22 mouse cellular contexts compared by ENCODE assay signal in the genomic region with DNA sequence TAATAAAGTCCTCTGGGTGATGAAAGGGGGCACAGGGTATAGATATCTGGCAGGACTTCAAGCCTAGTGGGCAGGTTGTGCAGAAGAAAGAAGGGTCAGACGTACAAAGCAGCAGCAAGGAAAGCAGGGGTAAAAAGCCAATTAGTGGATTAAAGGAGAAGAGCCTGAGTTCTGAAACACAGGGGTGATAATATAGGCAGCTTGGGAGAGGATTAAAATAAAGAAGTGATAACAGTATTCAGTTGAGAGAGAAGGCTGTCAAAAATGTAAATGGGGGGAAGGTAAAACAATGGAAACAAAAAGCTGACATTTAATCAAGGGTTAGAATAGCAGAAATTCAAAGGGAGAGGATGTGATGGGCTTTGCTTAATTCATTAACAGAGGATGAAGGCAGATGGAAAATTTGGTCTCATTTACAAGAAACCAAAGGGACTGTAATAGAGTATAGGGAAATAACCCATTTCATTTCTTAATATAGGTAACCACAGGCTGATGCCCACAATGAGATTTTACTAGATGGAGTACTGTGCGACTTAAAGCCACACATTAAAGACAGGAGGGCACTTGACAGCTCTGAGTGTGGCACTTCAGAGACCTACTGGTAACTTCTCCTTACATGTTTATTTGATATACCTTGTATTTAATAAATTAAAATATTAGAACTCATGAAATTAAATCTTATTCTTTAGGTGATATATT.
DNase-seq lines count a peak whose midpoint lies in the region; ATAC-seq and TF ChIP-seq lines count a peak whose summit lies in the region.
"Had no signal": no experiment of that assay in that cellular context is flagged by ENCODE, and none has a peak within 500 bp of the region (broad histone marks: within the 10 kb centered on the region; RNA-seq: fewer than 3 reads in every experiment).

No protein-coding gene starts in this region.

- H3K36me3 ChIP-seq in midbrain, embryonic 11.5 days (ENCODE audit: control insufficient read depth, insufficient read depth, low read length), result no peaks in the 10 kb centered on the region
- no peaks in the 10 kb centered on the region for H3K36me3 ChIP-seq in midbrain, embryonic 10.5 days
- no peaks in the 10 kb centered on the region for H3K36me3 ChIP-seq in forebrain, embryonic 13.5 days (ENCODE audit: poor library complexity, severe bottlenecking)
- no peaks in the 10 kb centered on the region for H3K36me3 ChIP-seq in forebrain, embryonic 16.5 days (ENCODE audit: control insufficient read depth, insufficient read depth)
- no peaks in the 10 kb centered on the region for H3K36me3 ChIP-seq in midbrain, embryonic 16.5 days (ENCODE audit: control insufficient read depth, insufficient read depth, low read length)
- no peaks in the 10 kb centered on the region for H3K36me3 ChIP-seq in thymus, adult 2 months (ENCODE audit: control insufficient read depth, insufficient read depth, low read length)
- H3K36me3 ChIP-seq: embryonic facial prominence, embryonic 13.5 days; heart, embryonic 15.5 days; hindbrain, embryonic 13.5 days had no signal

- no peak for TF ChIP-seq POLR2A in thymus, adult 2 months (IDR thresholded peaks at IDR 0.05; ENCODE audit: control insufficient read depth, extremely low read depth, insufficient read depth, low read length, poor library complexity)

- DNase-seq in midbrain, embryonic 11.5 days (ENCODE audit: low spot score, missing footprints), result no peak
- no peak for DNase-seq in midbrain, embryonic 10.5 days (ENCODE audit: low spot score)
- no peak for DNase-seq in thymus, adult 2 months
- no peak for DNase-seq in kidney, adult 18-20 months
- DNase-seq: adrenal gland, postnatal 14 days; cerebellum, adult 18-20 months; cerebellum, adult 9-11 months; cerebellum, postnatal 36 days; gastrocnemius, postnatal 14 days; heart, adult 2 months; heart, postnatal 14 days had no signal

- WGBS in midbrain, embryonic 11.5 days, result 24% methylated on average over 2 of the region's 2 CpGs
- WGBS in midbrain, embryonic 10.5 days, result 17% methylated on average over 2 of the region's 2 CpGs
- WGBS in forebrain, embryonic 13.5 days, result 15% methylated on average over 2 of the region's 2 CpGs
- WGBS in forebrain, embryonic 16.5 days, result 4% methylated on average over 2 of the region's 2 CpGs
- 7% methylated on average over 2 of the region's 2 CpGs for WGBS in midbrain, embryonic 16.5 days
- 58% methylated on average over 2 of the region's 2 CpGs for WGBS in thymus, adult 2 months

- H3K27me3 ChIP-seq in midbrain, embryonic 11.5 days (ENCODE audit: control insufficient read depth, insufficient read depth, low read length), result no peaks in the 10 kb centered on the region
- no peaks in the 10 kb centered on the region for H3K27me3 ChIP-seq in midbrain, embryonic 10.5 days (ENCODE audit: low read depth, poor library complexity, severe bottlenecking)
- no peaks in the 10 kb centered on the region for H3K27me3 ChIP-seq in forebrain, embryonic 13.5 days
- no peaks in the 10 kb centered on the region for H3K27me3 ChIP-seq in forebrain, embryonic 16.5 days (replicated peaks; ENCODE audit: control insufficient read depth, insufficient read depth, low read length)
- no peaks in the 10 kb centered on the region for H3K27me3 ChIP-seq in midbrain, embryonic 16.5 days (ENCODE audit: control insufficient read depth, insufficient read depth, low read depth, low read length)
- H3K27me3 ChIP-seq in thymus, adult 2 months (ENCODE audit: control insufficient read depth, insufficient read depth, low read length), result no peaks in the 10 kb centered on the region
- H3K27me3 ChIP-seq: CH12.LX; embryonic facial prominence, embryonic 13.5 days; heart, embryonic 15.5 days; hindbrain, embryonic 13.5 days; Patski had no signal

- H3K9me3 ChIP-seq in midbrain, embryonic 11.5 days (ENCODE audit: control insufficient read depth, low read length), result no peaks in the 10 kb centered on the region
- no peaks in the 10 kb centered on the region for H3K9me3 ChIP-seq in midbrain, embryonic 10.5 days (replicated peaks)
- H3K9me3 ChIP-seq in forebrain, embryonic 13.5 days (replicated peaks), result no peaks in the 10 kb centered on the region
- no peaks in the 10 kb centered on the region for H3K9me3 ChIP-seq in forebrain, embryonic 16.5 days (ENCODE audit: control insufficient read depth, low read length)
- H3K9me3 ChIP-seq in midbrain, embryonic 16.5 days (replicated peaks; ENCODE audit: control insufficient read depth, low read length, poor library complexity, severe bottlenecking), result no peaks in the 10 kb centered on the region
- H3K9me3 ChIP-seq: embryonic facial prominence, embryonic 13.5 days; heart, embryonic 15.5 days; hindbrain, embryonic 13.5 days had no signal

- H3K4me2 ChIP-seq in midbrain, embryonic 11.5 days, result no peak overlapping the region
- H3K4me2 ChIP-seq in forebrain, embryonic 13.5 days, result no peak overlapping the region
- no peak overlapping the region for H3K4me2 ChIP-seq in forebrain, embryonic 16.5 days (ENCODE audit: low read length)
- H3K4me2 ChIP-seq in midbrain, embryonic 16.5 days (ENCODE audit: low read length), result no peak overlapping the region
- H3K4me2 ChIP-seq: embryonic facial prominence, embryonic 13.5 days; heart, embryonic 11.5 days; heart, embryonic 15.5 days; hindbrain, embryonic 13.5 days had no signal

- no peak for TF ChIP-seq CTCF in thymus, adult 2 months (IDR thresholded peaks at IDR 0.05; ENCODE audit: borderline replicate concordance, control insufficient read depth, extremely low read depth, insufficient read depth, low read length, poor library complexity)

- 0 out of 2 replicates have a peak, but pooled peaks have one; percentile 42 for ATAC-seq in midbrain, embryonic 11.5 days (ENCODE audit: low FRiP score)
- ATAC-seq in forebrain, embryonic 13.5 days, result peak; percentile 71; the same call in 1 of the 2 replicates
- peak; percentile 55 for ATAC-seq in forebrain, embryonic 16.5 days
- peak; percentile 32; the same call in 1 of the 2 replicates for ATAC-seq in midbrain, embryonic 16.5 days
- ATAC-seq: activated CD4-positive, CD25-positive, alpha-beta regulatory T cell, adult 4 months; hindbrain, postnatal 0 days; Patski had no signal

- H3K9ac ChIP-seq in midbrain, embryonic 11.5 days (ENCODE audit: low read length), result no peak overlapping the region
- no peak overlapping the region for H3K9ac ChIP-seq in forebrain, embryonic 13.5 days
- no peak overlapping the region for H3K9ac ChIP-seq in forebrain, embryonic 16.5 days (replicated peaks; ENCODE audit: low read depth, low read length)
- no peak overlapping the region for H3K9ac ChIP-seq in midbrain, embryonic 16.5 days (ENCODE audit: low read depth, low read length)
- H3K9ac ChIP-seq: embryonic facial prominence, embryonic 13.5 days; heart, embryonic 15.5 days; hindbrain, embryonic 13.5 days had no signal

- H3K27ac ChIP-seq in midbrain, embryonic 11.5 days (ENCODE audit: low read depth, low read length), result no peak overlapping the region
- H3K27ac ChIP-seq in midbrain, embryonic 10.5 days (replicated peaks), result no peak overlapping the region
- H3K27ac ChIP-seq in forebrain, embryonic 13.5 days, result no peak overlapping the region; the same call in 1 of the 2 replicates
- H3K27ac ChIP-seq in forebrain, embryonic 16.5 days (ENCODE audit: low read length), result no peak overlapping the region
- H3K27ac ChIP-seq in midbrain, embryonic 16.5 days (ENCODE audit: low read length), result no peak overlapping the region
- no peak overlapping the region for H3K27ac ChIP-seq in thymus, adult 2 months (ENCODE audit: control insufficient read depth, insufficient read depth, low read length)
- H3K27ac ChIP-seq: embryonic facial prominence, embryonic 13.5 days; heart, adult 2 months; heart, embryonic 15.5 days; hindbrain, embryonic 13.5 days; hindbrain, postnatal 0 days had no signal

- H3K4me1 ChIP-seq in midbrain, embryonic 11.5 days (ENCODE audit: control insufficient read depth, insufficient read depth, low read length), result 0 out of 2 replicates have a peak, but pooled peaks cover 3% of the 10 kb centered on the region
- peaks cover 7% of the 10 kb centered on the region for H3K4me1 ChIP-seq in midbrain, embryonic 10.5 days
- peaks cover 6% of the 10 kb centered on the region for H3K4me1 ChIP-seq in forebrain, embryonic 13.5 days
- H3K4me1 ChIP-seq in forebrain, embryonic 16.5 days (replicated peaks; ENCODE audit: control insufficient read depth, insufficient read depth, low read length), result peaks cover 3% of the 10 kb centered on the region; the same call in 1 of the 2 replicates
- H3K4me1 ChIP-seq in midbrain, embryonic 16.5 days (ENCODE audit: control insufficient read depth, insufficient read depth, low read length), result peaks cover 2% of the 10 kb centered on the region; the same call in 1 of the 2 replicates
- no peaks in the 10 kb centered on the region for H3K4me1 ChIP-seq in thymus, adult 2 months (replicated peaks; ENCODE audit: control insufficient read depth, insufficient read depth, low read length)
- H3K4me1 ChIP-seq: embryonic facial prominence, embryonic 13.5 days; heart, embryonic 15.5 days; hindbrain, embryonic 13.5 days had no signal

- H3K4me3 ChIP-seq in midbrain, embryonic 11.5 days (ENCODE audit: low read depth, low read length), result no peak overlapping the region
- no peak overlapping the region for H3K4me3 ChIP-seq in midbrain, embryonic 10.5 days
- no peak overlapping the region for H3K4me3 ChIP-seq in forebrain, embryonic 13.5 days
- no peak overlapping the region for H3K4me3 ChIP-seq in forebrain, embryonic 16.5 days (replicated peaks; ENCODE audit: low read length)
- no peak overlapping the region for H3K4me3 ChIP-seq in midbrain, embryonic 16.5 days (ENCODE audit: low read depth, low read length)
- H3K4me3 ChIP-seq in thymus, adult 2 months (ENCODE audit: control insufficient read depth, insufficient read depth, low read length), result no peak overlapping the region
- H3K4me3 ChIP-seq: embryonic facial prominence, embryonic 13.5 days; heart, adult 2 months; heart, embryonic 15.5 days; hindbrain, embryonic 13.5 days had no signal
